Mouse (Mus musculus) hindbrain, embryonic 14.5 days (tissue): Measurements from ENCODE around the gene Dennd2a. TPM values are rescaled to one million over a fixed set of nuclear protein-coding genes. Genes with fewer than 3 reads are reported as not detected.

Source experiments
- ATAC-seq: fragments of 200-750 bp; cut with Nextera tagmentation; 2 replicates; pipeline ENCODE4 v1.8.0; 2017; ENCODE audit warnings: moderate number of reproducible peaks, mild to moderate bottlenecking, moderate TSS enrichment, moderate library complexity; ENCODE audit not compliant: low FRiP score
- DNase-seq: peaks from one replicate; pipeline ENCODE4 v3.0.0-alpha.2; 2015; ENCODE audit warnings: low spot score
- H3K27ac ChIP-seq: fragments of 300-500 bp; sonication (generic); 2 replicates; pipeline ENCODE4 v1.5.1; 2014; ENCODE audit warnings: mild to moderate bottlenecking, moderate library complexity
- H3K27me3 ChIP-seq: fragments of 300-500 bp; sonication (generic); 2 replicates; pipeline ENCODE4 v1.6.1; 2014; ENCODE audit warnings: mild to moderate bottlenecking, low read length, mixed read lengths; ENCODE audit not compliant: control insufficient read depth, insufficient read depth
- H3K36me3 ChIP-seq: fragments of 300-500 bp; sonication (generic); replicated peaks from 2 replicates; pipeline ENCODE4 v1.6.1; 2014; ENCODE audit not compliant: control insufficient read depth, insufficient read depth
- H3K4me1 ChIP-seq: fragments of 300-500 bp; sonication (generic); replicated peaks from 2 replicates; pipeline ENCODE4 v1.6.1; 2014; ENCODE audit warnings: antibody characterized with exemption, low read length, mixed read lengths; ENCODE audit not compliant: control insufficient read depth, insufficient read depth
- H3K4me2 ChIP-seq: fragments of 300-500 bp; sonication (generic); replicated peaks from 2 replicates; pipeline ENCODE4 v1.6.1; 2014; ENCODE audit warnings: mild to moderate bottlenecking, moderate library complexity
- H3K4me3 ChIP-seq: fragments of 300-500 bp; sonication (generic); replicated peaks from 2 replicates; pipeline ENCODE4 v1.5.1; 2014; ENCODE audit warnings: mild to moderate bottlenecking, low read length
- H3K9ac ChIP-seq: fragments of 300-500 bp; sonication (generic); 2 replicates; pipeline ENCODE4 v1.6.1; 2014
- H3K9me3 ChIP-seq: fragments of 300-500 bp; sonication (generic); 2 replicates; pipeline ENCODE4 v1.6.1; 2016; ENCODE audit warnings: low read length; ENCODE audit not compliant: control insufficient read depth
- WGBS: fragments of 180-500 bp; shearing (Covaris S2); extraction: QIAGEN DNeasy Blood & Tissue Kit; methylation state at CpG from one replicate; pipeline ENCODE4 v1.1.7; 2014; 5-methylcytosine and 5-hydroxymethylcytosine counted together
- polyA plus RNA-seq: library from polyadenylated mRNA; unstranded; fragments of >200 nt; fragmentation: Nextera tagmentation; extraction: Ambion mirVana; gene quantifications from 2 replicates; pipeline ENCODE4 v1.2.1, GENCODE M21; 2014

Dennd2a gene
- 19.1 and 21.8 TPM in 2 replicates for polyA plus RNA-seq

DNA sequence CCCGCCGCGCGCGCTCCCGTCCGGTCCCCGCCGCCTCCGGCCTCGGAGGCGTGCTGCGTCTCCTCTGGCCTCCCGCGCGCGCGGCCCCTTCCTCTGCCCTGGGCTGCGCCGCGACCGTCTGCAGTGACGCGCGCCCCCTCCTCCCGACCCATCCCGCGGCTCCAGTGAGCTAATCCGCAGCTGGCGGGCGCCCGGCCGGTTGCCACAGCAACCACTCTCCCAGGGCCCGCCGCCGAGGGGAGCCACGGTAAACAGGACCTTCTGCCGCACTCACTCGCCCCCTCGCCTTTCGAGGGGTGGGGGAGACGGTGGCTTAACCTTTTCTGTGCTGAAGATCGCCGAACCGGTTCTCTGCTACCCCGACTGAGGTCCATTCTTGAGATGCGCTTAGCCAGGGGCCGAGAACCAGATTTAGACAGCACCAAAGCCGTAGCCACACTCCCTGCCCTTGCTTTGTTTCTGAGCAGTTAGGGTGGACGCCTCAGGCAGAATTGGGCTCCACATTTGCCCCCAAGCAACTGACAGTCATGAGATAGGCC is at the start of gene Dennd2a:
Gene Dennd2a, minus strand, starts transcription at position 145 of the 539 bp plus-strand sequence.
- Histone ChIP-seq H3K4me3 (peak within 1 kb of the TSS; percentile 87), H3K27me3 (no peaks in the 10 kb centered on the region), H3K4me1 (peaks cover 33% of the 10 kb centered on the region), H3K9me3 (no peaks in the 10 kb centered on the region), H3K36me3 (no peaks in the 10 kb centered on the region), H3K9ac (peak within 1 kb of the TSS; percentile 91), H3K27ac (peak within 1 kb of the TSS; percentile 94), H3K4me2 (peak within 1 kb of the TSS; percentile 75)
- ATAC-seq (peak; percentile 95), DNase-seq (peak; percentile 89)
- under 1% methylated on average over 39 of the region's 50 CpGs for WGBS

DNA sequence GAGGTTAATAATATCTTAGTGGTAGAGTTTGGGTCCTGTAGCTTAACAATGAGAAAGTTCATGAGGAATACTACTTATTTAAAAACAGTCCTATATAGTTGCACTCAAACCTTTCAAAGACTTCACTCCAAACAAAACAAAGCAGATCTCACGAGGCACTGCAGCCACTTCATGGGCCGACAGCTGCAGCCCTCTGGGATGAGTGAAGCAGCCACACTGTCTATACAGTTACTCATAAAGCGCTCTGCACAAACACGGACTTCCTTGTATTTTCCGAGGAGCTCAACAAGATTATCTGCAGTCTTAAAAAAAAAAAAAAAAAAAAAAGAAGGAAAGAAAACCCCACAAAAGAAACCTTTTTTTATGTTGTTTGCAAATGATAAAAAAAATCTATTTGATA is 49.7 kb upstream of the Dennd2a start:
- Histone ChIP-seq H3K27me3 (no peaks in the 10 kb centered on the region), H3K4me1 (no peaks in the 10 kb centered on the region), H3K4me3 (no peak overlapping the region), H3K4me2 (no peak overlapping the region), H3K36me3 (peaks cover 49% of the 10 kb centered on the region), H3K9ac (no peak overlapping the region), H3K27ac (no peak overlapping the region), H3K9me3 (no peaks in the 10 kb centered on the region)
- WGBS: 68% methylated on average over 5 of the region's 5 CpGs
- ATAC-seq (no peak), DNase-seq (no peak)

DNA sequence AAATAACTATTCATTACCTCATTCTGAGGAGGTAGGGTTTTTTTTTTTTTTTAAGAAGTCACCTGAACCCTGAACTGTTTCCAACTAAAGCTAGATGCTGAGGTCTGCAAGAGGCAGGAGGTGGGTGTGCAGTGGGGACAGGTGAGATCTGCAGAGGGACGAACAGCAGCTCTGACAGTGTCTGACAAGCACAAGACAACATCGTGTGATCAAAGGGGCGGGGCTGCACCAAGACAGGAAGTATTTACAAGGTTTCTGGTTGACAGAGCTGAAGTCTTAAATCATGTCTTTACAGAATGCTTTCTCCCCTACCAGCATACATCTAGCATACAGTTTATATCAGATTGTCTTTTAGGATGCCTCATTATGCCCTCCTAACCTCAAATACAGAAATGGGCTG is 49.2 kb upstream of the Dennd2a start:
- WGBS: 82% methylated on average over 3 of the region's 3 CpGs
- Histone ChIP-seq H3K4me3 (no peak overlapping the region), H3K9ac (no peak overlapping the region), H3K9me3 (no peaks in the 10 kb centered on the region), H3K27me3 (no peaks in the 10 kb centered on the region), H3K36me3 (peaks cover 54% of the 10 kb centered on the region), H3K4me2 (no peak overlapping the region), H3K27ac (no peak overlapping the region), H3K4me1 (no peaks in the 10 kb centered on the region)
- ATAC-seq (no peak), DNase-seq (no peak)

DNA sequence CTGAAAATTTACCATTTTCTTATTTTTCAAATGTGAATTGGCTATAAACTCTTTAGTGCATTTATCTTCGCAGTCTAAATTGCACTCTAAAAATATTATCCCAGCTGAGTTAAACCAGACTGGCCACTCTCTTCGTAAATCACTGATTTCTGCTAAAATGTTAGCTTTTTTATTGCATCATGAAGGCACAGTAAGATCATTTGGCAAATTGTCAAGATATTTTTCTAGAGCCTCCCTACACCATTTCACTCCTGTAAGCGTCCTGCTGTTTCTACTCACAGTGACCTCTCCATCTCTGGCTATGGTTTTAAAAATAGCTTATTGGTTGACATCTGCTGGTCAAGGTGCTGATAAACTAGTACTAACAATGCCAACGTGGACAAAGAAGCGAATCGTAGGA is 48.4 kb upstream of the Dennd2a start:
- no peak overlapping the region for H3K4me2 ChIP-seq
- no peak overlapping the region for H3K9ac ChIP-seq
- H3K4me3 ChIP-seq: no peak overlapping the region
- no peaks in the 10 kb centered on the region for H3K9me3 ChIP-seq
- 91% methylated on average over 6 of the region's 6 CpGs for WGBS
- H3K36me3 ChIP-seq: peaks cover 54% of the 10 kb centered on the region
- no peak for DNase-seq
- H3K27ac ChIP-seq: no peak overlapping the region
- ATAC-seq: no peak
- no peaks in the 10 kb centered on the region for H3K4me1 ChIP-seq
- H3K27me3 ChIP-seq: no peaks in the 10 kb centered on the region

DNA sequence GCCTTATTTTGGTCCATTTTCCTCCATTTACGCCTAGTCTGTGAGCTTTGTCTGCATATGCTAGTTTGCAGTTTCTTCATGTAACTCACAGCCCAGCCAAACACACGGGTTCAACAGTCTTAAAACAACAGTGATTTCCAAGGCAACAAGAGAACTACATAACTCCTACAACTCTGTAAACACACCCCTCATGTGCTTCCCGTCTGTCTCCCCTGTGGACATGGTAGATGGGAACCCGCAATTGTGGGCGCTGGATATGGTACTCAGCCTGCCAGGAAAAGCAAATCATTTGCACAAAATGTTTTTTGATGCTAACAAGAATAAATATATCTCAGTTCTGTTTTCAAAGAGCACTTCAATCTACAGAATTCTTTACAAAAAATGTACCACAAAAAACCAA is 46.9 kb upstream of the Dennd2a start:
- Histone ChIP-seq H3K9ac (no peak overlapping the region), H3K36me3 (peaks cover 60% of the 10 kb centered on the region), H3K4me2 (no peak overlapping the region), H3K27ac (no peak overlapping the region), H3K9me3 (no peaks in the 10 kb centered on the region), H3K4me3 (no peak overlapping the region), H3K4me1 (no peaks in the 10 kb centered on the region), H3K27me3 (no peaks in the 10 kb centered on the region)
- ATAC-seq: no peak
- WGBS: 90% methylated on average over 5 of the region's 5 CpGs
- DNase-seq: no peak

DNA sequence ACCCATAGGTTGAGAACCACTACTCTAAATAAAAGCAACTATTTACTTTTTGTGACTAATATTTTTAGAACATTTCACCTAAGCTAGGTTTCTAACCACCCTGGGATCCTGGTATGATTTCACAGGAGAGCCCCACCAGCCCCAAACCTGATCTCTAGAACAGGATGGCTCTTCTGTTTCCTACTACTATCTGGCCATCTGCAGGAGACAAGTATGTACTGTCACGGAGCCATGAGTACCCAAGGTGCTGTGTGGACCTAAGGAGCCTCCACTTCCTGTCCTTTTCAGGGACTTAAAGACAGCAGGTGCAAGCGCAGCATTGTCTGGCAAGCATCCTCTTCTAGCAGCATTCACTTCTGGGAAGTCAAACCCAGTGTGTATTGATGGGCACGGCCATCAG is 44.2 kb upstream of the Dennd2a start:
- Histone ChIP-seq H3K27ac (no peak overlapping the region), H3K27me3 (no peaks in the 10 kb centered on the region), H3K4me2 (no peak overlapping the region), H3K4me3 (no peak overlapping the region), H3K36me3 (peaks cover 70% of the 10 kb centered on the region), H3K9me3 (no peaks in the 10 kb centered on the region), H3K9ac (no peak overlapping the region), H3K4me1 (no peaks in the 10 kb centered on the region)
- ATAC-seq: no peak
- WGBS: 89% methylated on average over 3 of the region's 3 CpGs
- no peak for DNase-seq

DNA sequence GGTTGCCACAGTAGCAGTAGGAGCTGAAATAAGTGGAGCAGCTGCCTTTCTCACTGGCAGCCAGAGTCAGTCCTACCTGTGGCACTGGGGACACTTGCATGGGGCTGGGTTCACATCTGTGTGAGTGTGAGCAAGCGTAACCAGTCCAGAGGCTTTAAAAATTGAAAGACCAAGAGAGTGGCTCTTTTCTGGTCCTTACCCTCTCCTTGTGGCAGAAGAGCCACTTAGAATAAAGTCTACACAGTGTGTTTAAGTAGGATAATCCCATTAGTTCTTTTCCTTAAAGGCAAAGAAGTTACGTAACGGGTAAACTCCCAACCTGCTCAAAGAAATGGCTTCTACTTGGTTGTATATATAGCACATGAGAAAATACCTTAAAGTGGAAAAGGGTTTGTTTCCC is 43.2 kb upstream of the Dennd2a start:
- no peak for ATAC-seq
- H3K27ac ChIP-seq: no peak overlapping the region

DNA sequence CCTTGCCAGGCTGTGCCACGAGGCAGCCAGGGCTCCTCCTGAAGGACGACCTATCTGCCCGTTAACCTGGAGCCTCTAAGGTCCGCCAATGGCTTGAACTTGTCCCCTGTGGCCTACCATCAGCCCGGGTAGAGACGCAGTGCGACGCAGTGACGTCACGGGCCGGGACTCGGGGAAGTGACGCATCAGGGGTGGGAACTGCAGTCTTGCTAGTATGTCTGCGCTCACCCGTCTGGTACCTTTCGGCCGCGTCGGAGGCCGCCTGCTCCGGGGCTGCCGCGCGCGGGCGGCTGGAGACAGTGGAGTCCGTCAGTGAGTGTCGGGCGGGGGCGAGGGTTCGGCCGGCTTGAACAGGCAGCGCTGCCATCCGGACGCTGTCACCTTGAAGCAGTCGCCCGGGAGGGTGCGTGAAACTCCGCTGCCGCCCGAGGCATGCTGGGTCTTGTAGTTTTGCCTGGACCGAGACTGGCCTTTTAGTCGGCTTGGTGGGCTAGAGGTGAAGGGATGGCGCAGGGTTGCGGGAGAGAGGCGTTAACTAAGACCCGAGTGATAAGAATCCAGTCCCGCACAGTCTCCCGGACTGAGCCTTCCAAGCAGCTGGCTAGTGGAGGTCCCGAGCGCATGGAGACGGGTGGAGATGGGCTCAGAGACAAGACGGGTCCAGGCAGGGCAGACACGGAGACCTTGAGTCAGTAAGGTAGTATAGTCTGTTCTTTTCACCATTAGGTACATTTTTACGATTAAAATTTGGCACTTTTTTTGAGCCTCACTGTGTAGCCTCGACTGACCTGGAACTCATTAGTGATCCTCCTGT is 34.9 kb upstream of the Dennd2a start, which contains the start of gene Ndufb2:
Gene Ndufb2, plus strand, starts transcription at position 174 of the 814 bp plus-strand sequence.
- H3K27me3 ChIP-seq: no peaks in the 10 kb centered on the region
- peak within 1 kb of the TSS; percentile 86 for H3K9ac ChIP-seq
- no peaks in the 10 kb centered on the region for H3K9me3 ChIP-seq
- peak within 1 kb of the TSS; percentile 69 for H3K4me2 ChIP-seq
- under 1% methylated on average over 56 of the region's 56 CpGs for WGBS
- peak; percentile 98 for ATAC-seq
- peaks cover 37% of the 10 kb centered on the region for H3K36me3 ChIP-seq
- peak within 1 kb of the TSS; percentile 85 for H3K4me3 ChIP-seq
- peak; percentile 97 for DNase-seq
- peaks cover 16% of the 10 kb centered on the region for H3K4me1 ChIP-seq
- peak within 1 kb of the TSS; percentile 97 for H3K27ac ChIP-seq

More for the DNA sequence above, 43.2 kb upstream of the Dennd2a start:
- Histone ChIP-seq H3K9me3 (no peaks in the 10 kb centered on the region), H3K27me3 (no peaks in the 10 kb centered on the region), H3K36me3 (peaks cover 72% of the 10 kb centered on the region), H3K4me3 (no peak overlapping the region), H3K4me1 (no peaks in the 10 kb centered on the region), H3K4me2 (no peak overlapping the region), H3K9ac (no peak overlapping the region)
- 98% methylated on average over 3 of the region's 3 CpGs for WGBS
- DNase-seq: no peak

DNA sequence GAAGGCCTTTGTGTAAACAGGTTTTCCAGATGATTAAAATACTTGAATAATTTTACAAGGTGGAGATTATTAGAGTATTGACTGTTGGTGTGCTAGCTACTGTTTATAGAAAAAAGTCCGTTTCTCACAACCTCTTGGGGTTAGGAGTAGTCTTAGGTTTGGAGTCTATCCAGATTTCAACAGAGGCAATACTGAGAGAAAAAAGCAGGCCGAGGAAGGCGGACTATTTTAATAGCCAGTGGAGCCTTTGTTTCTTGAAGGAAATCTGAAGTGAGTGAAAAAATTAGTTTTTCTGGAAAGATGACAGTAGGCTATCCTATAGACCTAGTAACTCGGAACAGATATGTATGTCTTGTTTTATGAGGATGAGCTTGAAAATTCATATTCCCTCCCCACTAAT is 33.8 kb upstream of the Dennd2a start:
- 93% methylated on average over 4 of the region's 4 CpGs for WGBS
- Histone ChIP-seq H3K4me2 (no peak overlapping the region), H3K4me1 (peaks cover 16% of the 10 kb centered on the region), H3K36me3 (peaks cover 37% of the 10 kb centered on the region), H3K9ac (no peak overlapping the region), H3K27ac (no peak overlapping the region), H3K9me3 (no peaks in the 10 kb centered on the region), H3K4me3 (no peak overlapping the region), H3K27me3 (no peaks in the 10 kb centered on the region)
- DNase-seq: no peak
- ATAC-seq: no peak
